Mouse (Mus musculus) heart, embryonic 13.5 days (tissue): Measurements from ENCODE around the gene Aph1c. TPM values are rescaled to one million over a fixed set of nuclear protein-coding genes. Genes with fewer than 3 reads are reported as not detected.

Source experiments
- ATAC-seq: fragments of 200-750 bp; cut with Nextera tagmentation; 2 replicates; pipeline ENCODE4 v1.8.0; 2017; ENCODE audit warnings: moderate TSS enrichment; ENCODE audit not compliant: insufficient number of reproducible peaks, low FRiP score, low TSS enrichment; ENCODE audit errors: extremely low read depth
- H3K27ac ChIP-seq: fragments of 300-500 bp; sonication (generic); replicated peaks from 2 replicates; pipeline ENCODE4 v1.5.1; 2015; ENCODE audit warnings: moderate library complexity, mild to moderate bottlenecking, inconsistent platforms
- H3K27me3 ChIP-seq: fragments of 300-500 bp; sonication (generic); replicated peaks from 2 replicates; pipeline ENCODE4 v1.6.1; 2015; ENCODE audit warnings: mild to moderate bottlenecking, inconsistent platforms
- H3K36me3 ChIP-seq: fragments of 300-500 bp; sonication (generic); 2 replicates; pipeline ENCODE4 v1.6.1; 2015; ENCODE audit warnings: mild to moderate bottlenecking, inconsistent platforms
- H3K4me1 ChIP-seq: fragments of 300-500 bp; sonication (generic); 2 replicates; pipeline ENCODE4 v1.6.1; 2015; ENCODE audit warnings: inconsistent platforms
- H3K4me2 ChIP-seq: fragments of 300-500 bp; sonication (generic); 2 replicates; pipeline ENCODE4 v1.6.1; 2015; ENCODE audit warnings: inconsistent platforms, mild to moderate bottlenecking, moderate library complexity
- H3K4me3 ChIP-seq: fragments of 300-500 bp; sonication (generic); 2 replicates; pipeline ENCODE4 v1.5.1; 2015; ENCODE audit warnings: moderate library complexity, mild to moderate bottlenecking, inconsistent platforms
- H3K9ac ChIP-seq: fragments of 300-500 bp; sonication (generic); 2 replicates; pipeline ENCODE4 v1.6.1; 2015; ENCODE audit warnings: inconsistent platforms, mild to moderate bottlenecking, moderate library complexity
- H3K9me3 ChIP-seq: fragments of 300-500 bp; sonication (generic); 2 replicates; pipeline ENCODE4 v1.6.1; 2016; ENCODE audit warnings: inconsistent platforms
- WGBS: fragments of 180-500 bp; shearing (Covaris S2); methylation state at CpG from one replicate; pipeline ENCODE4 v1.1.7; 2015; ENCODE audit warnings: mixed read lengths; 5-methylcytosine and 5-hydroxymethylcytosine counted together
- polyA plus RNA-seq: library from polyadenylated mRNA; unstranded; fragments of >200 nt; fragmentation: Nextera tagmentation; extraction: Ambion mirVana; gene quantifications from 2 replicates; pipeline ENCODE4 v1.2.1, GENCODE M21; 2015

Gene Aph1c
- polyA plus RNA-seq, 1 experiment from 2014 or later: 1.8 TPM

- 60% methylated on average over 10 of the region's 10 CpGs for WGBS
- Histone ChIP-seq H3K4me3 (no peak overlapping the region), H3K27me3 (no peaks in the 10 kb centered on the region), H3K27ac (peak overlapping the region; percentile 58; the same call in 1 of the 2 replicates), H3K4me1 (peaks cover 26% of the 10 kb centered on the region), H3K9ac (no peak overlapping the region), H3K36me3 (peaks cover 13% of the 10 kb centered on the region; the same call in 1 of the 2 replicates), H3K9me3 (no peaks in the 10 kb centered on the region), H3K4me2 (no peak overlapping the region)
- no peak for ATAC-seq
These were observed 37.6 kb upstream of the Aph1c start for GRCm38 (mm10) chr9:66872015-66872727.

GRCm38 (mm10) chr9:66864708-66865107 is 30.2 kb upstream of the Aph1c start:
- no peak overlapping the region for H3K4me3 ChIP-seq
- no peaks in the 10 kb centered on the region for H3K27me3 ChIP-seq
- no peak for ATAC-seq
- H3K4me1 ChIP-seq: peaks cover 32% of the 10 kb centered on the region
- WGBS: 80% methylated on average over 3 of the region's 3 CpGs
- H3K9ac ChIP-seq: no peak overlapping the region
- H3K27ac ChIP-seq: 0 out of 2 replicates have a peak overlapping the region, but pooled peaks have one; percentile 70
- peaks cover 15% of the 10 kb centered on the region for H3K36me3 ChIP-seq
- no peak overlapping the region for H3K4me2 ChIP-seq
- H3K9me3 ChIP-seq: no peaks in the 10 kb centered on the region

DNA sequence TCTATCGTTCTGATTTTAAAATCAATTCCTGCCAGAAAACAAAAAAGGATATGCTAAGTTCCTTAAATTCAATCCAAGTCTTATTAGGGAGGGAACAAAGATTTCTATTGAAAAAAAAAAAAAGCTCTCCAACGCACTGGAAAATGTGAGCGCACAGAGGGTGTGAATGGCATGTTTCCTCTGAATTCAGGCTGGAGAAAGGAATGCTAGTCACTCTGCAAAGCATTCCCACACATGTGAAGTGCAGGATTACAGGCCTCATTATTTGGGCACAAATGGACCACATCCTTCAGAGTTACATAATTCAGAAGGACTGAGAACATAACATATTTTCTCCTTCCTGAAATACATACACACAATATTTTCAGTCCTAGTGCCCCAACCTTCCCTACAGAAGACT is 28.9 kb upstream of the Aph1c start:
- H3K4me2 ChIP-seq: no peak overlapping the region
- peaks cover 36% of the 10 kb centered on the region for H3K4me1 ChIP-seq
- H3K36me3 ChIP-seq: peaks cover 19% of the 10 kb centered on the region
- 46% methylated on average over 3 of the region's 3 CpGs for WGBS
- H3K27ac ChIP-seq: peak overlapping the region; percentile 70
- 0 out of 2 replicates have a peak overlapping the region, but pooled peaks have one; percentile 0 for H3K9ac ChIP-seq
- H3K4me3 ChIP-seq: no peak overlapping the region
- H3K9me3 ChIP-seq: no peaks in the 10 kb centered on the region
- no peaks in the 10 kb centered on the region for H3K27me3 ChIP-seq
- ATAC-seq: no peak

DNA sequence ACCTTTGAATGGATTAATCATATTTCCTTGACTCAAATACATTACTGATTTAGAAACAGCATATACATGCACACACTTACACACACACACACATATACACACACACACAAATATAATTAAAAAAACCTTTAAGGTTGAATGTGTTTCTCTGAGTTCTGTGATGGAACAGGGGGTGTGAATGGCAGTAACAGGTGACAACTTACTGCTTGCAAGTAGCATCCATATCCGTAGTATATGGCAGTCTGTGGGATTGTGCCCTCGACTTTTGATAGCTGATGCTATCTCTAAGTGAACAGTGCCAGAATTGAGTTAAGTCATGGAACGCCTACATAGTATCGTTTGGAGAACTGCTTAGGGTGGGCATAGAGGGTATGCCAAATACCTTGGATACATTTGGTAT is 27.7 kb upstream of the Aph1c start:
- Histone ChIP-seq H3K4me3 (no peak overlapping the region), H3K4me2 (no peak overlapping the region), H3K27ac (no peak overlapping the region), H3K36me3 (peaks cover 31% of the 10 kb centered on the region), H3K27me3 (no peaks in the 10 kb centered on the region), H3K9me3 (no peaks in the 10 kb centered on the region), H3K9ac (no peak overlapping the region), H3K4me1 (peaks cover 29% of the 10 kb centered on the region)
- no peak for ATAC-seq
- 82% methylated on average over 4 of the region's 4 CpGs for WGBS

DNA sequence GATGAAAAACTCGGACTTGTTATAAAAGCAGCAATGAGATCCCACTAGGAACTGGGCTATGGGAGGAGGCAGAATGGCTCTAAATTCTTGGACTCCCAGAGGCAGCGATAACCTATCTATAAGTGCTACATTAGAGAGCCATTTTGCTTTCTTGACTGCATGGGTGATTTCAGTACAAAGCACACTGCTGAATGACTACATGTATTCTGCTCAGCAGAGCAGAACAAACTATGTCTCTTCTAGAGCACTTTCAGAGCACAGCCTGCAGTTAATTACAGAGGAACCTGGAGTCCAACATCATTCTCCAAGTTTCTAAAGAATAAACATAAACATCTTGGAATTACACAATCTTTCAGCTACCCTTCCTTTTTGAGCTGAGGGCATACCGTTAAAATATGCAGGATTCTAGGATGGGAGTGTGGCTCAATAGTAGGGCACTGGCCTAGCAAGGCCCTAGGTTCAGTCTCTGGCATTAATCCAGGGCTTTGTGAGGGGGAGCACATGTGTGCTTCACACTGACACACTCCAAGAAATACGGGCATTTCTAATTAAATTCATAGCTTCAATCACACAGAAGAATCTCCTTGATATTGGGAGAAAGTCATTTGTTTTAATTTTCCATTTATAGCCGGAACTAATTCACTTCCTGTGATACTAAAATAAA is 26.7 kb upstream of the Aph1c start:
- H3K9ac ChIP-seq: no peak overlapping the region
- H3K4me1 ChIP-seq: peaks cover 29% of the 10 kb centered on the region
- no peaks in the 10 kb centered on the region for H3K27me3 ChIP-seq
- WGBS: 77% methylated on average over 5 of the region's 5 CpGs
- no peak overlapping the region for H3K4me2 ChIP-seq
- H3K36me3 ChIP-seq: peaks cover 32% of the 10 kb centered on the region
- H3K4me3 ChIP-seq: no peak overlapping the region
- H3K9me3 ChIP-seq: no peaks in the 10 kb centered on the region
- H3K27ac ChIP-seq: no peak overlapping the region
- no peak for ATAC-seq

- H3K4me1 ChIP-seq: peaks cover 28% of the 10 kb centered on the region
- no peaks in the 10 kb centered on the region for H3K27me3 ChIP-seq
- 83% methylated on average over 5 of the region's 5 CpGs for WGBS
- no peak overlapping the region for H3K9ac ChIP-seq
- no peak overlapping the region for H3K27ac ChIP-seq
- peaks cover 32% of the 10 kb centered on the region for H3K36me3 ChIP-seq
- no peak overlapping the region for H3K4me2 ChIP-seq
- H3K9me3 ChIP-seq: no peaks in the 10 kb centered on the region
- no peak for ATAC-seq
- H3K4me3 ChIP-seq: no peak overlapping the region
These were observed 25.0 kb upstream of the Aph1c start for GRCm38 (mm10) chr9:66859523-66859922.

- Histone ChIP-seq H3K9ac (no peak overlapping the region), H3K4me3 (no peak overlapping the region), H3K36me3 (peaks cover 32% of the 10 kb centered on the region), H3K27me3 (no peaks in the 10 kb centered on the region), H3K27ac (no peak overlapping the region), H3K4me1 (peaks cover 22% of the 10 kb centered on the region), H3K9me3 (no peaks in the 10 kb centered on the region), H3K4me2 (no peak overlapping the region)
- ATAC-seq: no peak
- 56% methylated on average over 7 of the region's 7 CpGs for WGBS
These were observed 21.3 kb upstream of the Aph1c start for GRCm38 (mm10) chr9:66855865-66856264.

DNA sequence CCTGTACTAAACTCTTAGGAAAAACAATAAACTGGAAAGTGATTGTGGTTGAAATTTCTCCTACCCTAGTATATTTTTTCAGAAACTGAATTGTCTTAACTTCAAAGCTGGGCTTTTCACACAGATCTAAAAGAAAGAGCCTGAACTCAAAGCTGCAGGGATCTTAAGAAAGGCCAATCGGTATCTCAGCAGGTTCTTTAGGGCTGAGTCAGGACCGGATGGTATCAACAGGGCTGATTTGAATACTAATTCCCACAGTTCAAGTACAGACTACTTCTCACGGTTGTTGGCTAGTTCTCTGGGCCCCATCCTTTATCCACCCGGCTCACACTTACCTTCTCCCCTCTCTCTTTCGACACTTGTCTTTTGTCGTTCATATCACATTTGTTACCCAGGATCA is 18.1 kb upstream of the Aph1c start:
- Histone ChIP-seq H3K4me2 (no peak overlapping the region), H3K4me3 (no peak overlapping the region), H3K27me3 (no peaks in the 10 kb centered on the region), H3K9me3 (no peaks in the 10 kb centered on the region), H3K4me1 (peaks cover 20% of the 10 kb centered on the region), H3K36me3 (peaks cover 26% of the 10 kb centered on the region), H3K27ac (no peak overlapping the region), H3K9ac (no peak overlapping the region)
- WGBS: 29% methylated on average over 6 of the region's 6 CpGs
- no peak for ATAC-seq

DNA sequence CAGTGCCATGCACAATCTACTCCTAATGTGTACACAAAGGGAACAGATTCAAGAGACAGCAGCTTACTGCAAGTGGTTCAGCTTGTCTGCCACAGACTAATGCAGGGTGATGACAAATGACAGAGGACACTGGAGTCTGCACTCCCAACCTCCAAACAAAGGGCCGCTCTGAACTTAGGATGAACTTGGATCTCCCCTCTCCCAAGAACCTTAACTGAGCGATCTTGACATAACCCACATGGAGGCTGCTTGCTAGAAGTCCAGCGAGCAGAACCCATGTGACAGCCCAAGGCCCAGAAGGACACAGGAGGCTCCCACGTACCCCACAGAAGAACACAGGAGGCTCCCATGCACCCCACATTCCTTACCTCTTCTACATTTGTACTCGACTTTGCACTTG is 16.4 kb upstream of the Aph1c start:
- no peak for ATAC-seq
- peak overlapping the region; percentile 25 for H3K27ac ChIP-seq

GRCm38 (mm10) chr9:66846822-66847221 is 12.3 kb upstream of the Aph1c start:
- no peaks in the 10 kb centered on the region for H3K27me3 ChIP-seq
- no peaks in the 10 kb centered on the region for H3K9me3 ChIP-seq
- H3K27ac ChIP-seq: no peak overlapping the region
- no peak overlapping the region for H3K4me2 ChIP-seq
- no peak overlapping the region for H3K9ac ChIP-seq
- peaks cover 15% of the 10 kb centered on the region for H3K4me1 ChIP-seq
- H3K36me3 ChIP-seq: peaks cover 43% of the 10 kb centered on the region
- WGBS: 89% methylated on average over 5 of the region's 5 CpGs
- no peak overlapping the region for H3K4me3 ChIP-seq
- no peak for ATAC-seq

More for the DNA sequence above, 16.4 kb upstream of the Aph1c start:
- H3K27me3 ChIP-seq: no peaks in the 10 kb centered on the region
- 40% methylated on average over 5 of the region's 5 CpGs for WGBS
- no peak overlapping the region for H3K4me2 ChIP-seq
- no peak overlapping the region for H3K4me3 ChIP-seq
- H3K36me3 ChIP-seq: peaks cover 37% of the 10 kb centered on the region
- no peak overlapping the region; the same call in 1 of the 2 replicates for H3K9ac ChIP-seq
- H3K9me3 ChIP-seq: no peaks in the 10 kb centered on the region
- H3K4me1 ChIP-seq: peaks cover 20% of the 10 kb centered on the region

GRCm38 (mm10) chr9:66835097-66835480 is 563 bp upstream of the Aph1c start:
- H3K9ac ChIP-seq: peak overlapping the region; percentile 77
- H3K27me3 ChIP-seq: 0 out of 2 replicates have a peak, but pooled peaks cover 5% of the 10 kb centered on the region
- peaks cover 17% of the 10 kb centered on the region for H3K4me1 ChIP-seq
- no peaks in the 10 kb centered on the region for H3K36me3 ChIP-seq
- peak overlapping the region; percentile 100 for H3K4me2 ChIP-seq
- H3K9me3 ChIP-seq: no peaks in the 10 kb centered on the region
- ATAC-seq: peak; percentile 22
- peak overlapping the region; percentile 69 for H3K4me3 ChIP-seq
- 0% methylated on average over 24 of the region's 24 CpGs for WGBS
- H3K27ac ChIP-seq: no peak overlapping the region
